Mouse (Mus musculus) ES-E14 (cell line): ENCODE results near the gene Lrrc4.

ENCODE experiments used
- MAFK ChIP-seq: IDR thresholded peaks from 2 replicates; pipeline ENCODE4 v1.6.1; 2014; ENCODE audit warnings: mild to moderate bottlenecking, low read depth, low read length, inconsistent platforms; ENCODE audit not compliant: insufficient read depth
- ZC3H11A ChIP-seq: IDR thresholded peaks from 2 replicates; pipeline ENCODE4 v1.6.1; 2012; ENCODE audit warnings: low read depth, mild to moderate bottlenecking, inconsistent platforms, low read length, borderline replicate concordance

GRCm38 (mm10) chr6:28853654-28854053 lies 22.1 kb upstream of the Lrrc4 start:
- TF ChIP-seq MAFK (no peak), ZC3H11A (no peak)
